Mouse (Mus musculus) retina, postnatal 1 day (tissue): ENCODE measurements around the gene Zfp160.
"Not testable (repeated sequence)": the region's sequence is repeated elsewhere in the genome, so short reads cannot be mapped to it uniquely, and the experiment has no call there.

ENCODE experiments used
- DNase-seq: peaks from one replicate; pipeline ENCODE4 v3.0.0-alpha.2; 2012

The Zfp160 gene

GRCm38 (mm10) chr17:21008382-21009331 is at the start of gene Zfp160:
Gene Zfp160, plus strand, starts transcription at chr17:21008903.
- peak; percentile 96 for DNase-seq

GRCm38 (mm10) chr17:20960386-20960785 is 48.3 kb upstream of the Zfp160 start:
- DNase-seq = no peak

- no peak for DNase-seq
These were observed 43.3 kb upstream of the Zfp160 start for GRCm38 (mm10) chr17:20965421-20965820.

- DNase-seq = no peak
These were observed 42.0 kb upstream of the Zfp160 start for GRCm38 (mm10) chr17:20966681-20967080.

GRCm38 (mm10) chr17:20993716-20994115 is 15.0 kb upstream of the Zfp160 start:
- no peak for DNase-seq

GRCm38 (mm10) chr17:20996364-20996763 is 12.3 kb upstream of the Zfp160 start, which contains the start of gene Vmn1r233:
Gene Vmn1r233, minus strand, starts transcription at chr17:20996464.
- DNase-seq = no peak

- DNase-seq = no peak
These were observed 1.0 kb downstream of the Zfp160 start for GRCm38 (mm10) chr17:21009726-21010125.

GRCm38 (mm10) chr17:21018410-21019080 is 9.8 kb downstream of the Zfp160 start:
- no peak for DNase-seq

- not testable (repeated sequence) for DNase-seq
These were observed 39.3 kb downstream of the Zfp160 start for GRCm38 (mm10) chr17:21048020-21048419.

GRCm38 (mm10) chr17:21050901-21051300 is 42.2 kb downstream of the Zfp160 start:
- no peak for DNase-seq

- DNase-seq = not testable (repeated sequence)
These were observed 42.6 kb downstream of the Zfp160 start for GRCm38 (mm10) chr17:21051341-21051740.

- not testable (repeated sequence) for DNase-seq
These were observed 43.2 kb downstream of the Zfp160 start for GRCm38 (mm10) chr17:21051919-21052318.

GRCm38 (mm10) chr17:21053267-21053666 is 44.6 kb downstream of the Zfp160 start:
- no peak for DNase-seq

- not testable (repeated sequence) for DNase-seq
These were observed 46.4 kb downstream of the Zfp160 start for GRCm38 (mm10) chr17:21055111-21055510.

- DNase-seq = no peak
These were observed 56.8 kb downstream of the Zfp160 start for GRCm38 (mm10) chr17:21065501-21065900.

- DNase-seq = no peak
These were observed 58.3 kb downstream of the Zfp160 start for GRCm38 (mm10) chr17:21067036-21067435.

- DNase-seq = not testable (repeated sequence)
These were observed 60.7 kb downstream of the Zfp160 start for GRCm38 (mm10) chr17:21069443-21069842.

- not testable (repeated sequence) for DNase-seq
These were observed 62.3 kb downstream of the Zfp160 start for GRCm38 (mm10) chr17:21070971-21071370.
